ENCODE assay signal across 8 mouse cellular contexts in the genomic region with DNA sequence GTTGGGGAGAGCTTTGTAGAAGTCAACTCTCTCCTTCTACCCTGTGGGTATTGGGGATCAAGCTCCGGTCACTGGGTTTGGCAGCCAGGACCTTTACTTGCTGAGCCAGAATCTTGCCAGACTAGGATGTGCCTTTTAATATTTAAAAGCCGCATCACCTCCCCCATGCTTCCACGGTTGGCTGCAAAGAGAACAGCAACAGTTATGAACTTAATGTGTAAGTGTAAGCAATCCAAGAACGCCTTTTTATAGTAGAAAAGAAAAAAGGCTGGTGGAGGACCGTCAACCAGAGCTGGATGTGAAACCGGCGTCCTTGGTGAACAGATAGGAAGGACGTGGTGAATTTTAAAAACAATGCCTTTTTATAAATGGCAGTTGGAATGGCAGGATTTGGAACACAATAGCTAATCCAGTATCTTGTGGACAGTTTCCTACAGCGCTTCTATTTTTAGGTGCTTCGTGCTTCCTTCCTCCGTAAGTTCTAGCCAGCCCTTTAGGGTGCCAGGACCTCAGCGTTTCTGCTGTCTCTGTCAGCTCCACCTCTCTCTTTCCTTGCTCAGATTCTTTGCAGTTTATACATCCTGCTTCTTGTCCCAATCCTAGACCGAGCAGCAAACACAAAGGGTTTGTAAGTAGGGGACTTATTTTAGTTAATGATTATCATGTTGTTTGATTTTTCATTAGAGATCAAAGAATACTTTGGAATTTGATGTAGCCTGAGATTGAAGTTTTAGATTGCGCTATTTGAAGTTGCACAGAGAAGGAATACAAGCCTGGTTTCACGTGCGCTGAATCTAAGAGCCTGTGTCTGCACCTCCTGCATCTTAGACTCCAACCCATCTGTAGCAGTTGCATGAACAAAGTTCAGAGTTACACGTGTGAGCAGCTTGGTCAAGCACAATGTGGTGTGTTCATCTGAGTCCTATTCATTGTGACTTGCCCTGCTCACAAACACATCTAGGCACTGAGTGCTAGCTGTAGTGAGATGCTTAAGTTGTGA.
A peak's percentile ranks its signal among the peaks of the same experiment; 100 is the strongest.
DNase-seq lines count a peak whose midpoint lies in the region; ATAC-seq and TF ChIP-seq lines count a peak whose summit lies in the region.

No protein-coding gene starts in this region.

- H3K27ac ChIP-seq in limb, embryonic 14.5 days (replicated peaks; ENCODE audit: low read depth, low read length): 0 out of 2 replicates have a peak overlapping the region, but pooled peaks have one; percentile 19
- no peak overlapping the region for H3K27ac ChIP-seq in limb, embryonic 10.5 days
- H3K27ac ChIP-seq in heart, embryonic 14.5 days (replicated peaks in 1 of 2; ENCODE audit: control insufficient read depth in 1 of 2, insufficient read depth in 1 of 2, low read depth in 2 of 2, low read length in 2 of 2): peak overlapping the region; percentile 59 to 76
- no peak overlapping the region for H3K27ac ChIP-seq in midbrain, embryonic 15.5 days

- WGBS in limb, embryonic 14.5 days: 72% methylated on average over 17 of the region's 17 CpGs
- 84% methylated on average over 17 of the region's 17 CpGs for WGBS in limb, embryonic 10.5 days
- 40% methylated on average over 17 of the region's 17 CpGs for WGBS in heart, embryonic 14.5 days
- WGBS in midbrain, embryonic 15.5 days: 64% methylated on average over 17 of the region's 17 CpGs

- TF ChIP-seq POLR2A in limb, embryonic 14.5 days (IDR thresholded peaks at IDR 0.05; ENCODE audit: borderline replicate concordance, extremely low read depth, insufficient read depth, insufficient read length): no peak

- H3K4me1 ChIP-seq in limb, embryonic 14.5 days (ENCODE audit: control insufficient read depth, insufficient read depth, low read length): peaks cover 4% of the 10 kb centered on the region; the same call in 1 of the 2 replicates
- H3K4me1 ChIP-seq in limb, embryonic 10.5 days: peaks cover 7% of the 10 kb centered on the region
- H3K4me1 ChIP-seq in heart, embryonic 14.5 days (ENCODE audit: control insufficient read depth in 2 of 2, insufficient read depth in 2 of 2, low read length in 2 of 2): peaks cover 11 to 27% of the 10 kb centered on the region in 2 experiments
- H3K4me1 ChIP-seq in midbrain, embryonic 15.5 days: no peaks in the 10 kb centered on the region

- H3K4me2 ChIP-seq in limb, embryonic 14.5 days (replicated peaks; ENCODE audit: low read depth, low read length, severe bottlenecking): no peak overlapping the region
- peak overlapping the region; percentile 17; the same call in 1 of the 2 replicates for H3K4me2 ChIP-seq in heart, embryonic 14.5 days (ENCODE audit: low read length)
- no peak overlapping the region for H3K4me2 ChIP-seq in midbrain, embryonic 15.5 days

- no peaks in the 10 kb centered on the region for H3K27me3 ChIP-seq in limb, embryonic 14.5 days (ENCODE audit: control insufficient read depth, insufficient read depth, low read length)
- H3K27me3 ChIP-seq in limb, embryonic 10.5 days (ENCODE audit: low read depth, poor library complexity, severe bottlenecking): no peaks in the 10 kb centered on the region
- no peaks in the 10 kb centered on the region for H3K27me3 ChIP-seq in heart, embryonic 14.5 days (ENCODE audit: control insufficient read depth, insufficient read depth, low read length)
- no peaks in the 10 kb centered on the region for H3K27me3 ChIP-seq in midbrain, embryonic 15.5 days (replicated peaks)

- no peak overlapping the region for H3K9ac ChIP-seq in limb, embryonic 14.5 days (ENCODE audit: low read depth, low read length, severe bottlenecking)
- no peak overlapping the region; the same call in 1 of the 2 replicates for H3K9ac ChIP-seq in heart, embryonic 14.5 days (ENCODE audit: low read length)
- H3K9ac ChIP-seq in midbrain, embryonic 15.5 days: no peak overlapping the region

- no peak overlapping the region for H3K4me3 ChIP-seq in limb, embryonic 14.5 days (replicated peaks; ENCODE audit: low read length)
- H3K4me3 ChIP-seq in limb, embryonic 10.5 days: no peak overlapping the region
- H3K4me3 ChIP-seq in heart, embryonic 14.5 days (ENCODE audit: control insufficient read depth in 1 of 2, insufficient read depth in 1 of 2, low read depth in 1 of 2, low read length in 2 of 2): no peak overlapping the region
- no peak overlapping the region for H3K4me3 ChIP-seq in midbrain, embryonic 15.5 days

- H3K36me3 ChIP-seq in limb, embryonic 14.5 days (ENCODE audit: control insufficient read depth, insufficient read depth, low read length): no peaks in the 10 kb centered on the region
- H3K36me3 ChIP-seq in limb, embryonic 10.5 days: no peaks in the 10 kb centered on the region
- no peaks in the 10 kb centered on the region for H3K36me3 ChIP-seq in heart, embryonic 14.5 days (ENCODE audit: control insufficient read depth, insufficient read depth, low read length)
- H3K36me3 ChIP-seq in midbrain, embryonic 15.5 days (replicated peaks): no peaks in the 10 kb centered on the region

- no peaks in the 10 kb centered on the region for H3K9me3 ChIP-seq in limb, embryonic 14.5 days (ENCODE audit: control insufficient read depth, low read length)
- no peaks in the 10 kb centered on the region for H3K9me3 ChIP-seq in limb, embryonic 10.5 days (replicated peaks)
- no peaks in the 10 kb centered on the region for H3K9me3 ChIP-seq in heart, embryonic 14.5 days (ENCODE audit: control insufficient read depth, low read length)
- H3K9me3 ChIP-seq in midbrain, embryonic 15.5 days: no peaks in the 10 kb centered on the region

- no peak for ATAC-seq in limb, embryonic 14.5 days (ENCODE audit: low FRiP score, low read depth)
- ATAC-seq in heart, embryonic 14.5 days (ENCODE audit: insufficient number of reproducible peaks, insufficient read depth, low FRiP score, low read depth): no peak
- ATAC-seq in midbrain, embryonic 15.5 days (replicated peaks): no peak

- no peak for DNase-seq in limb, embryonic 14.5 days (ENCODE audit: low spot score)
- DNase-seq in limb, embryonic 10.5 days (ENCODE audit: low spot score): no peak
- peak; percentile 52 for DNase-seq in kidney, postnatal 10 days
- peak; percentile 28 to 49 for DNase-seq in lung, postnatal 4 days
- no peak for DNase-seq in cerebellum, adult 11 months
- no peak for DNase-seq in cerebellum, postnatal 36 days

Comparison
In these comparisons a context has a peak if more than half of its experiments do, and no peak if none do; other contexts are left out.
1. H3K27ac ChIP-seq: peak in limb, embryonic 14.5 days (single experiment) and heart, embryonic 14.5 days (2 of 2); none in limb, embryonic 10.5 days (single experiment) and midbrain, embryonic 15.5 days (single experiment).
2. DNase-seq: peak in kidney, postnatal 10 days (single experiment) and lung, postnatal 4 days (2 of 2); none in limb, embryonic 14.5 days (single experiment), limb, embryonic 10.5 days (single experiment), cerebellum, adult 11 months (single experiment) and cerebellum, postnatal 36 days (0 of 2).